Mouse (Mus musculus): Measurements from ENCODE around the gene Eif2s3y.

Gene Eif2s3y

GRCm38 (mm10) chrY:1009882-1010751 lies at the start of gene Eif2s3y:
Gene Eif2s3y, plus strand, starts transcription at chrY:1010543.
- peak; percentile 79 for DNase-seq

Measured in thymus, postnatal 14 days (tissue).